In the genomic region with DNA sequence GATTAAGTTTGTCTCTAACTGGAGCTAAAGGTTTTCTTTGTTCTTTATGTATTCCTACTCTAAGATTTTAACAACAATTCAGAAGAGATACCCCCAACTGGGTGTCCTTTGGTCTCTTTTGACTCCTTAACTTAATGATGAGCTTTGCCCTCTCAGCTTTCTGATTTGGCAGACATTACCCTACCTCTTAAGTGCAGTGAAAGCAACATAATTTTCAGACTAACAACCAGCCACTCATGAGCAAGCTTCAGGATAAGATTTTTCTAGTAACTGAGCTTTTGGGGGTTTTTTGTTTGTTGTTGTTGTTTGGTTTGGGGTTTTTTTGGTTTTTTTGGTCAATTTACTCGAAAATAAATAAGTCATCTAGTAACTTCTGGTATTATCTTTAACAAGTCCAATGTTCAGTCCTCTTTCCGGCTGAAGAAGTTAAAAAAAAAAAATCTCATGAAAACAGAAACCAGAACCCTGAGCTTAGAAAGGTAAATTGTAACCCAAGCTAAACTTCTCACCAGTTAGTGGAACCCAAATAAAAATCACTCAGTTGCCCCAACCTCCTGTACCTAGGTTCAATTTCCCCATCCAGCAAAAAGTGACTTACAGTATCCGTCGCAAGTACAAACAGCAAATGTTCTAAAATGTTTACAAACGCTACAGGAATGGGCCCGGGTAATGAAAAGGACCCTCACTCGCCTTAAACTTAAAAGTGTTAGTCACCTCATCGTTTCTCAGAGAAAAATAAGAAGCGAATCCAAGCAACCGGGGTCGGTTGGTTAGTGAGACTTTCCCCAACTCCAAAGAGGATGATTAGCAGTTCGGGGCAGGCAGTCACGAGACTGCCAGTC, we compare ENCODE assay signal across 8 mouse cellular contexts. TPM values are rescaled to one million over a fixed set of nuclear protein-coding genes. Genes with fewer than 3 reads are reported as not detected.
DNase-seq lines count a peak whose midpoint lies in the region; ATAC-seq and TF ChIP-seq lines count a peak whose summit lies in the region.

No protein-coding gene starts in this region.

- TF ChIP-seq POLR2A in thymus, adult 2 months (IDR thresholded peaks at IDR 0.05; ENCODE audit: control insufficient read depth, extremely low read depth, insufficient read depth, low read length, poor library complexity) = no peak

- no peak overlapping the region for H3K27ac ChIP-seq in thymus, adult 2 months (ENCODE audit: control insufficient read depth, insufficient read depth, low read length)
- H3K27ac ChIP-seq in forebrain, embryonic 15.5 days (replicated peaks) = peak overlapping the region; percentile 94
- H3K27ac ChIP-seq in liver, embryonic 11.5 days (ENCODE audit: low read depth, low read length) = peak overlapping the region; percentile 98

- H3K4me1 ChIP-seq in thymus, adult 2 months (replicated peaks; ENCODE audit: control insufficient read depth, insufficient read depth, low read length) = peaks cover 3% of the 10 kb centered on the region; the same call in 1 of the 2 replicates
- H3K4me1 ChIP-seq in forebrain, embryonic 15.5 days = peaks cover 31% of the 10 kb centered on the region
- peaks cover 40% of the 10 kb centered on the region for H3K4me1 ChIP-seq in liver, embryonic 11.5 days (replicated peaks; ENCODE audit: control insufficient read depth, insufficient read depth, low read length)

- peak overlapping the region; percentile 91 for H3K9ac ChIP-seq in forebrain, embryonic 15.5 days (replicated peaks)
- peak overlapping the region; percentile 97 for H3K9ac ChIP-seq in liver, embryonic 11.5 days (ENCODE audit: low read depth, low read length)

- no peaks in the 10 kb centered on the region for H3K27me3 ChIP-seq in thymus, adult 2 months (ENCODE audit: control insufficient read depth, insufficient read depth, low read length)
- peaks cover 5% of the 10 kb centered on the region; the same call in 1 of the 2 replicates for H3K27me3 ChIP-seq in forebrain, embryonic 15.5 days
- H3K27me3 ChIP-seq in liver, embryonic 11.5 days (replicated peaks; ENCODE audit: control insufficient read depth, insufficient read depth, low read length) = no peaks in the 10 kb centered on the region

- 3% methylated on average over 13 of the region's 13 CpGs for WGBS in thymus, adult 2 months
- 3% methylated on average over 13 of the region's 13 CpGs for WGBS in forebrain, embryonic 15.5 days
- WGBS in liver, embryonic 11.5 days = 3% methylated on average over 13 of the region's 13 CpGs

- TF ChIP-seq CTCF in thymus, adult 2 months (IDR thresholded peaks at IDR 0.05; ENCODE audit: borderline replicate concordance, control insufficient read depth, extremely low read depth, insufficient read depth, low read length, poor library complexity) = no peak

- no peaks in the 10 kb centered on the region for H3K36me3 ChIP-seq in thymus, adult 2 months (ENCODE audit: control insufficient read depth, insufficient read depth, low read length)
- no peaks in the 10 kb centered on the region for H3K36me3 ChIP-seq in forebrain, embryonic 15.5 days
- H3K36me3 ChIP-seq in liver, embryonic 11.5 days (ENCODE audit: control insufficient read depth, insufficient read depth, low read length) = no peaks in the 10 kb centered on the region

- H3K4me3 ChIP-seq in thymus, adult 2 months (ENCODE audit: control insufficient read depth, insufficient read depth, low read length) = peak overlapping the region; percentile 81
- H3K4me3 ChIP-seq in forebrain, embryonic 15.5 days = peak overlapping the region; percentile 94
- peak overlapping the region; percentile 99 for H3K4me3 ChIP-seq in liver, embryonic 11.5 days (ENCODE audit: low read depth, low read length)

- no peaks in the 10 kb centered on the region for H3K9me3 ChIP-seq in forebrain, embryonic 15.5 days
- H3K9me3 ChIP-seq in liver, embryonic 11.5 days (ENCODE audit: control insufficient read depth, low read length) = no peaks in the 10 kb centered on the region

- ATAC-seq in forebrain, embryonic 15.5 days (replicated peaks) = no peak
- no peak for ATAC-seq in liver, embryonic 11.5 days (replicated peaks; ENCODE audit: low FRiP score)

- no peak for DNase-seq in thymus, adult 2 months
- no peak for DNase-seq in thymus, postnatal 10 days (ENCODE audit: low spot score in 2 of 2)
- DNase-seq in liver, embryonic 11.5 days (ENCODE audit: low spot score) = no peak
- peak; percentile 37 for DNase-seq in yolk sac, embryonic 10.5 days (ENCODE audit: low spot score)
- DNase-seq in right cerebral cortex, postnatal 25 days = no peak
- no peak for DNase-seq in urinary bladder, adult 18-20 months (ENCODE audit: low spot score in 2 of 2)
- DNase-seq in c-Kit-positive CD71-positive TER-119-positive erythroid progenitor cells, embryonic 14.5 days (ENCODE audit: low spot score) = no peak

- H3K4me2 ChIP-seq in forebrain, embryonic 15.5 days (replicated peaks) = peak overlapping the region; percentile 70
- H3K4me2 ChIP-seq in liver, embryonic 11.5 days = peak overlapping the region; percentile 88

RNA-seq across cellular contexts. Expression of a gene that starts 19.8 kb away (rescaled TPM):
- 51.3 and 57.0 TPM in 2 replicates for polyA plus RNA-seq in thymus, adult 2 months (2012; rRNA removed)
- 86.4 and 92.3 TPM in 2 replicates for polyA plus RNA-seq in forebrain, embryonic 15.5 days (2015; fragmentation: Nextera tagmentation; extraction: Ambion mirVana)
- polyA plus RNA-seq in liver, embryonic 11.5 days (2014; fragmentation: Nextera tagmentation; extraction: Ambion mirVana) = 47.8 and 53.9 TPM in 2 replicates

RNA-seq across cellular contexts. Expression of a gene that starts 36.5 kb away (rescaled TPM):
- 0.04 TPM in 1 of 2 replicates, not detected in the other for polyA plus RNA-seq in thymus, adult 2 months (2012; rRNA removed)
- 0.06 TPM in 1 of 2 replicates, not detected in the other for polyA plus RNA-seq in forebrain, embryonic 15.5 days (2015; fragmentation: Nextera tagmentation; extraction: Ambion mirVana)
- 0.10 and 0.16 TPM in 2 replicates for polyA plus RNA-seq in liver, embryonic 11.5 days (2014; fragmentation: Nextera tagmentation; extraction: Ambion mirVana)

RNA-seq across cellular contexts. Expression of a gene that starts 49.5 kb away (rescaled TPM):
- polyA plus RNA-seq in thymus, adult 2 months (2012; rRNA removed) = 869 and 1,133 TPM in 2 replicates
- 638 and 670 TPM in 2 replicates for polyA plus RNA-seq in forebrain, embryonic 15.5 days (2015; fragmentation: Nextera tagmentation; extraction: Ambion mirVana)
- 1,252 and 1,388 TPM in 2 replicates for polyA plus RNA-seq in liver, embryonic 11.5 days (2014; fragmentation: Nextera tagmentation; extraction: Ambion mirVana)
